Mouse (Mus musculus) forebrain, embryonic 15.5 days (tissue): Measurements from ENCODE around the gene 1700008O03Rik. TPM values are rescaled to one million over a fixed set of nuclear protein-coding genes. Genes with fewer than 3 reads are reported as not detected.

Experiments
- ATAC-seq: fragments of 200-750 bp; cut with Nextera tagmentation; replicated peaks from 2 replicates; pipeline ENCODE4 v1.8.0; 2017; ENCODE audit warnings: mild to moderate bottlenecking, moderate TSS enrichment, moderate library complexity
- H3K27ac ChIP-seq: fragments of 300-500 bp; sonication (generic); replicated peaks from 2 replicates; pipeline ENCODE4 v1.5.1; 2015; ENCODE audit warnings: mild to moderate bottlenecking, inconsistent platforms
- H3K27me3 ChIP-seq: fragments of 300-500 bp; sonication (generic); 2 replicates; pipeline ENCODE4 v1.6.1; 2015; ENCODE audit warnings: inconsistent platforms
- H3K36me3 ChIP-seq: fragments of 300-500 bp; sonication (generic); 2 replicates; pipeline ENCODE4 v1.6.1; 2015; ENCODE audit warnings: mild to moderate bottlenecking, inconsistent platforms
- H3K4me1 ChIP-seq: fragments of 300-500 bp; sonication (generic); 2 replicates; pipeline ENCODE4 v1.6.1; 2015; ENCODE audit warnings: inconsistent platforms
- H3K4me2 ChIP-seq: fragments of 300-500 bp; sonication (generic); replicated peaks from 2 replicates; pipeline ENCODE4 v1.6.1; 2015; ENCODE audit warnings: mild to moderate bottlenecking, inconsistent platforms
- H3K4me3 ChIP-seq: fragments of 300-500 bp; sonication (generic); 2 replicates; pipeline ENCODE4 v1.5.1; 2015; ENCODE audit warnings: mild to moderate bottlenecking, inconsistent platforms
- H3K9ac ChIP-seq: fragments of 300-500 bp; sonication (generic); replicated peaks from 2 replicates; pipeline ENCODE4 v1.6.1; 2015; ENCODE audit warnings: mild to moderate bottlenecking, inconsistent platforms
- H3K9me3 ChIP-seq: fragments of 300-500 bp; sonication (generic); 2 replicates; pipeline ENCODE4 v1.6.1; 2016; ENCODE audit warnings: inconsistent platforms
- WGBS: fragments of 180-500 bp; shearing (Covaris S2); methylation state at CpG from one replicate; pipeline ENCODE4 v1.1.7; 2015; ENCODE audit warnings: mixed read lengths; 5-methylcytosine and 5-hydroxymethylcytosine counted together
- polyA plus RNA-seq: library from polyadenylated mRNA; unstranded; fragments of >200 nt; fragmentation: Nextera tagmentation; extraction: Ambion mirVana; gene quantifications from 2 replicates; pipeline ENCODE4 v1.2.1, GENCODE M21; 2015

Gene 1700008O03Rik
- polyA plus RNA-seq, 1 experiment from 2014 or later, result 1.4 TPM

- H3K9ac ChIP-seq, result peak overlapping the region; percentile 70
- 23% methylated on average over 6 of the region's 6 CpGs for WGBS
- H3K4me2 ChIP-seq, result peak overlapping the region; percentile 96
- H3K4me3 ChIP-seq, result peak overlapping the region; percentile 74
- H3K27me3 ChIP-seq, result no peaks in the 10 kb centered on the region
- H3K27ac ChIP-seq, result peak overlapping the region; percentile 67; the same call in 1 of the 2 replicates
- H3K9me3 ChIP-seq, result no peaks in the 10 kb centered on the region
- peaks cover 22% of the 10 kb centered on the region for H3K36me3 ChIP-seq
- ATAC-seq, result 0 out of 2 replicates have a peak, but pooled peaks have one; percentile 5
- peaks cover 20% of the 10 kb centered on the region for H3K4me1 ChIP-seq
These were observed 73.8 kb downstream of the 1700008O03Rik start for GRCm38 (mm10) chr7:44311713-44312304.

DNA sequence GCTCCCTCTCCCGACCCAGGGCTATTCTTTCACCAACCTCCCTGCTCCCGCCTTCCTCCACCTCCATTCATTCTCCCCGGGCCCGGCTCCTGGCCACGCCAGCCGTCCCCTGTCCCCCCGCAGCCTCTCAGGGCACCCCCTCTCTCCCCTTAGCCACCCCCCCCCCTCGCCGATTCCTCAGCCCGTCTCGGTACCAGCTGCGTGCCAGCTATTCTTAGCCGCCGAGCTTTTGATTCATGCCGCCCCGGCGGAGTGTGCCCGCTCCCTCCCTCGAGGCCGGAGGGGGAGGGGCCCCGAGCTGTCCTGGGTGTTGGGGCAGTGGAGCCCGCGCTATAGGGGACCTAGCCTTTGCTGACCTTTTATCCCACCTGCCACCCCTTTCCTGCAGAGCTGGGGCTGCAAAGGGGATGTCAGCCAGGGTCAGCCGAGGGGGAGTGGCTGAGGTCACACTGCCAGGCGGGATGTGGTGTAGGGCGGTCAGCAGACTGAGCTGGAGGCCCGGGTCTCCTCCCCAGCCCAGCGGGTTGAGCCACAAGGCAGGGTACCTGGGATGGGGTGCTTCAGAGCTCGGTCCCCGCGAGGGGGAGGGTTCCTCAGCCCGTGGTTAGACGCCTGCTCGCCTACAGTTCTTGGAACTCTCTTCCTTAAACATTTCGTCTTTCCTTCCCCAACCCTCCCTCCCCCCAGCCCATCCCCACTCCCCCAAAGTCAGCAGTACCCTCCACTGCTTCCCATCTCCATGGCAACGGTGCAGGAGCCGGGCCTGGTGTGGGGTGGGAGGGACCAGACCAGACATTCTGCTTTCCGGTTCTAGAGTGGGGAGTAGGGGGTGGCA, 74.5 kb downstream of the 1700008O03Rik start:
- no peaks in the 10 kb centered on the region for H3K27me3 ChIP-seq
- no peaks in the 10 kb centered on the region for H3K9me3 ChIP-seq
- peak overlapping the region; percentile 74 for H3K4me3 ChIP-seq
- H3K27ac ChIP-seq, result peak overlapping the region; percentile 67
- H3K4me2 ChIP-seq, result peak overlapping the region; percentile 96
- H3K4me1 ChIP-seq, result peaks cover 20% of the 10 kb centered on the region
- peak overlapping the region; percentile 70 for H3K9ac ChIP-seq
- H3K36me3 ChIP-seq, result peaks cover 15% of the 10 kb centered on the region; the same call in 1 of the 2 replicates
- ATAC-seq, result peak; percentile 39
- WGBS, result under 1% methylated on average over 37 of the region's 38 CpGs

GRCm38 (mm10) chr7:44310285-44310877, 75.2 kb downstream of the 1700008O03Rik start:
- H3K4me3 ChIP-seq, result peak overlapping the region; percentile 74
- peaks cover 11% of the 10 kb centered on the region; the same call in 1 of the 2 replicates for H3K36me3 ChIP-seq
- peaks cover 23% of the 10 kb centered on the region for H3K4me1 ChIP-seq
- peak overlapping the region; percentile 67 for H3K27ac ChIP-seq
- under 1% methylated on average over 39 of the region's 40 CpGs for WGBS
- peak overlapping the region; percentile 70 for H3K9ac ChIP-seq
- peak; percentile 12 for ATAC-seq
- no peaks in the 10 kb centered on the region for H3K9me3 ChIP-seq
- no peaks in the 10 kb centered on the region for H3K27me3 ChIP-seq
- peak overlapping the region; percentile 96 for H3K4me2 ChIP-seq

Other genes starting within 250 kb of the 1700008O03Rik start
- gene Klk1b16, start 249.1 kb downstream of the 1700008O03Rik start, polyA plus RNA-seq, result not detected in 2 replicates
- not detected in 2 replicates for gene Klk1b24, start 197.6 kb downstream of the 1700008O03Rik start, polyA plus RNA-seq
- gene Klk1b3, start 187.6 kb downstream of the 1700008O03Rik start, polyA plus RNA-seq, result not detected in 2 replicates
- gene Klk1b4, start 178.4 kb downstream of the 1700008O03Rik start, polyA plus RNA-seq, result not detected in 2 replicates
- gene Klk1b5, start 169.9 kb downstream of the 1700008O03Rik start, polyA plus RNA-seq, result not detected in 2 replicates
- gene Klk1, start 160.5 kb downstream of the 1700008O03Rik start, polyA plus RNA-seq, result not detected in 2 replicates
- not detected in 2 replicates for gene Gm36864, start 149.6 kb downstream of the 1700008O03Rik start, polyA plus RNA-seq
- gene 1700028J19Rik, start 139.1 kb downstream of the 1700008O03Rik start, polyA plus RNA-seq, result 0.72 and 1.2 TPM in 2 replicates
- gene 2410002F23Rik, start 139.1 kb downstream of the 1700008O03Rik start, polyA plus RNA-seq, result 219 and 222 TPM in 2 replicates
- gene Acp4, start 128.4 kb downstream of the 1700008O03Rik start, polyA plus RNA-seq, result not detected in 2 replicates
- gene Gm15517, start 124.4 kb downstream of the 1700008O03Rik start, polyA plus RNA-seq, result not detected in 2 replicates
- gene Clec11a, start 78.9 kb downstream of the 1700008O03Rik start, polyA plus RNA-seq, result 3.7 TPM in 2 replicates
- gene Shank1, start 75.6 kb downstream of the 1700008O03Rik start, polyA plus RNA-seq, result 22.0 and 24.2 TPM in 2 replicates
- gene Syt3, start 1.7 kb downstream of the 1700008O03Rik start, polyA plus RNA-seq, result 24.5 and 26.7 TPM in 2 replicates
- 15.6 and 15.7 TPM in 2 replicates for gene Lrrc4b, start 43.2 kb upstream of the 1700008O03Rik start, polyA plus RNA-seq
- 4.3 and 5.8 TPM in 2 replicates for gene Aspdh, start 79.6 kb upstream of the 1700008O03Rik start, polyA plus RNA-seq
- 52.5 and 56.6 TPM in 2 replicates for gene Josd2, start 82.2 kb upstream of the 1700008O03Rik start, polyA plus RNA-seq
- 133 and 138 TPM in 2 replicates for gene Emc10, start 110.7 kb upstream of the 1700008O03Rik start, polyA plus RNA-seq
- 30.2 and 30.5 TPM in 2 replicates for gene Fam71e1, start 110.8 kb upstream of the 1700008O03Rik start, polyA plus RNA-seq
- gene Mybpc2, start 138.8 kb upstream of the 1700008O03Rik start, polyA plus RNA-seq, result 0.13 and 0.15 TPM in 2 replicates
- gene Spib, start 146.3 kb upstream of the 1700008O03Rik start, polyA plus RNA-seq, result not detected in 2 replicates
- gene Pold1, start 163.0 kb upstream of the 1700008O03Rik start, polyA plus RNA-seq, result 46.9 and 54.1 TPM in 2 replicates
- 70.5 and 79.5 TPM in 2 replicates for gene Nr1h2, start 168.1 kb upstream of the 1700008O03Rik start, polyA plus RNA-seq
- 1.0 and 1.6 TPM in 2 replicates for gene Napsa, start 186.6 kb upstream of the 1700008O03Rik start, polyA plus RNA-seq
- 2.6 and 3.3 TPM in 2 replicates for gene Kcnc3, start 204.8 kb upstream of the 1700008O03Rik start, polyA plus RNA-seq